Comparison of ENCODE assay signal across 8 mouse cellular contexts in the genomic region with DNA sequence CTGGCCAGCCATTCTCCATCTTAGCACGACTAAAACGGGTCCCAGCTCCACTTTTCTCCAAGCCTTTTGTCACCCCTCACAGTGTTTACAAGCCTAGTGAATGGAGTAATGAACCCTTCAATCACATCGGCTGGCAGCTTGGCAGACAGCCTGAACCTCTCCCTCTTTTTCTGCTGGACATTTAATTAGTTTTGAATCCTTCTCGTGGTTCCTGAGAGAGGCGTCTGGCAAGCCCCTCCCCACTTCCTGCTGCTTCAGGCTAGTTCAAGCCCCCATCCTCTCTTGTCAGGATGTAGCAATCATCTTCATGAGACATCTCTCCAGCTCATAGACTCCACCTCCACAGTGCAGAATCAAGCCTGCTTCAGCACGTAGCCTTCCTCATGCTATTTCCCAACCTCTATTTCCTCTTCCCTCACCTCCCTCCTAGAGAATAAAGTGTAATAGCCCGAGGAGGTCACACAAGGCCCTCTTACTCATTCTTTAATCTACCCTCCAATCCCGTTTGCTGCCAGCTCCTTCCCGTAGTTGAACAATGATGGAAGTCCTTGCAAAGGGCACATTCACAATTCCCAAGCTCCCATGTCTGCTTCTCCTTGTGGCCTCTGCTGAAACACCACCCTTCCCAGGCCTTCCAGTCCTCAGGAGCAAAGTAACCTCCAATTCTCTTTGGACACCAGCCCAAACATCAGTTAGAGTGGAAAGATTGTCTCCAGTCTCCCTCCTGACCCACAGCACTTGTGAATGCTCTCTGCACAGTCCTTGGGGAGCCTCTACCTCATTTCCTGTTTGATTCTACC. TPM values are rescaled to one million over a fixed set of nuclear protein-coding genes. Genes with fewer than 3 reads are reported as not detected.
DNase-seq lines count a peak whose midpoint lies in the region; ATAC-seq and TF ChIP-seq lines count a peak whose summit lies in the region.

No protein-coding gene starts in this region.

- CTCF ChIA-PET in Patski (lab: Charles Lee), result interaction anchor here (0.8 to 2.2 kb wide), 4 partner anchors 11 to 44 kb away, joined by 3 to 5 read pairs (median 5); a partner anchor contains a TSS

- H3K9me3 ChIP-seq in limb, embryonic 10.5 days (replicated peaks), result no peaks in the 10 kb centered on the region
- H3K9me3 ChIP-seq in neural tube, embryonic 14.5 days (ENCODE audit: control insufficient read depth, low read length), result no peaks in the 10 kb centered on the region

- WGBS in limb, embryonic 10.5 days, result 33% methylated on average over 9 of the region's 9 CpGs
- 8% methylated on average over 9 of the region's 9 CpGs for WGBS in neural tube, embryonic 14.5 days

- peak; percentile 47 for ATAC-seq in Patski
- ATAC-seq in neural tube, embryonic 14.5 days (ENCODE audit: low read depth), result peak; percentile 92

- peak; percentile 51 for DNase-seq in adrenal gland, postnatal 10 days
- no peak for DNase-seq in adrenal gland, adult 8-10 months
- DNase-seq in Patski (ENCODE audit: low read depth, low spot score), result no peak
- DNase-seq in heart, postnatal 10 days, result peak; percentile 24 to 31
- DNase-seq in limb, embryonic 10.5 days (ENCODE audit: low spot score), result peak; percentile 36
- no peak for DNase-seq in gastrocnemius, adult 8-10 months (ENCODE audit: low spot score in 2 of 2)
- no peak for DNase-seq in thymus, postnatal 0 days (ENCODE audit: low spot score)

- no peaks in the 10 kb centered on the region for H3K27me3 ChIP-seq in Patski
- H3K27me3 ChIP-seq in limb, embryonic 10.5 days (ENCODE audit: low read depth, poor library complexity, severe bottlenecking), result no peaks in the 10 kb centered on the region
- no peaks in the 10 kb centered on the region for H3K27me3 ChIP-seq in neural tube, embryonic 14.5 days (ENCODE audit: control insufficient read depth, insufficient read depth, low read length)

- in situ Hi-C loops in Patski (cut with MboI; ENCODE audit: low pct_unique_long_range_greater_than_20kb), result loop anchor here (5.0 kb wide), 1 partner anchor 38 kb away; no protein-coding TSS in a partner anchor

- peaks cover 11% of the 10 kb centered on the region for H3K36me3 ChIP-seq in limb, embryonic 10.5 days
- no peaks in the 10 kb centered on the region for H3K36me3 ChIP-seq in neural tube, embryonic 14.5 days (ENCODE audit: control insufficient read depth, insufficient read depth, low read length)

- no peak overlapping the region for H3K4me2 ChIP-seq in neural tube, embryonic 14.5 days (ENCODE audit: low read depth, low read length)

- POLR2A ChIA-PET in Patski (lab: Charles Lee), result no interaction called here

- H3K4me1 ChIP-seq in limb, embryonic 10.5 days, result peaks cover 17% of the 10 kb centered on the region
- H3K4me1 ChIP-seq in neural tube, embryonic 14.5 days (ENCODE audit: control insufficient read depth, insufficient read depth, low read length), result 0 out of 2 replicates have a peak, but pooled peaks cover 5% of the 10 kb centered on the region

- intact Hi-C loops in heart, postnatal 10 days (cut with DNase I), result loop anchor here (5.0 kb wide), 1 partner anchor 112 kb away; no protein-coding TSS in a partner anchor

- TF ChIP-seq CTCF in Patski (IDR thresholded peaks at IDR 0.05), result no peak

- H3K9ac ChIP-seq in neural tube, embryonic 14.5 days (replicated peaks; ENCODE audit: low read depth, low read length), result no peak overlapping the region

- H3K27ac ChIP-seq in limb, embryonic 10.5 days, result peak overlapping the region; percentile 46; the same call in 1 of the 2 replicates
- H3K27ac ChIP-seq in neural tube, embryonic 14.5 days (ENCODE audit: low read depth, low read length), result no peak overlapping the region

- H3K4me3 ChIP-seq in limb, embryonic 10.5 days, result no peak overlapping the region
- H3K4me3 ChIP-seq in neural tube, embryonic 14.5 days (ENCODE audit: low read depth, low read length), result no peak overlapping the region

RNA-seq across cellular contexts. Expression of a gene that starts 12.1 kb away (rescaled TPM):
- 100 to 1,000 TPM; 187 to 219 TPM for total RNA-seq in adrenal gland, postnatal 10 days (2021)
- total RNA-seq in adrenal gland, adult 8-10 months (2022), result 100 to 1,000 TPM; 147 to 176 (median 162) TPM
- 25.1 TPM for polyA plus RNA-seq in Patski (2021)
- 100 to 1,000 TPM in 1 of 2 experiments, 10 to 100 TPM in 1; 93.8 to 102 TPM for total RNA-seq in heart, postnatal 10 days (2021)
- 35.1 and 41.4 TPM in 2 replicates for polyA plus RNA-seq in limb, embryonic 10.5 days (2016; fragmentation: Nextera tagmentation; extraction: Ambion mirVana)
- polyA plus RNA-seq in neural tube, embryonic 14.5 days (2014; fragmentation: Nextera tagmentation; extraction: Ambion mirVana), result 89.7 TPM in 2 replicates
- 10 to 100 TPM in 3 of 4 experiments, 1 to 10 TPM in 1; 9.9 to 11.7 (median 11.0) TPM for total RNA-seq in gastrocnemius, adult 8-10 months (2022)
- 10.4 and 11.4 TPM in 2 replicates for polyA plus RNA-seq in thymus, postnatal 0 days (2015; fragmentation: Nextera tagmentation; extraction: Ambion mirVana)

Comparison
In these comparisons a context has a peak if more than half of its experiments do, and no peak if none do; other contexts are left out.
1. DNase-seq: peak in adrenal gland, postnatal 10 days (single experiment), heart, postnatal 10 days (2 of 2) and limb, embryonic 10.5 days (single experiment); none in adrenal gland, adult 8-10 months (single experiment), Patski (single experiment), gastrocnemius, adult 8-10 months (0 of 2) and thymus, postnatal 0 days (single experiment).
2. RNA of a gene that starts 12.1 kb away (total RNA-seq): 187 to 219 TPM in adrenal gland, postnatal 10 days, 147 to 176 TPM in adrenal gland, adult 8-10 months and 93.8 to 102 TPM in heart, postnatal 10 days; 9.9 to 11.7 TPM in gastrocnemius, adult 8-10 months; every median in the first group is over 4 times any median in the second.